Mouse (Mus musculus) ES-Bruce4 (cell line): ENCODE measurements around the gene H1fx. TPM values are rescaled to one million over a fixed set of nuclear protein-coding genes. Genes with fewer than 3 reads are reported as not detected.

Experiments used
- H3K27ac ChIP-seq: 2 replicates; pipeline ENCODE4 v1.5.1; 2012; ENCODE audit warnings: low read length, inconsistent platforms; ENCODE audit not compliant: insufficient read depth
- H3K27me3 ChIP-seq: 2 replicates; pipeline ENCODE4 v1.6.1; 2012; ENCODE audit warnings: mild to moderate bottlenecking, low read length, inconsistent platforms; ENCODE audit not compliant: control insufficient read depth, poor library complexity, insufficient read depth, severe bottlenecking
- H3K36me3 ChIP-seq: 2 replicates; pipeline ENCODE4 v1.6.1; 2012; ENCODE audit warnings: inconsistent platforms, mild to moderate bottlenecking, low read length, moderate library complexity; ENCODE audit not compliant: control insufficient read depth, poor library complexity, insufficient read depth, severe bottlenecking
- H3K4me1 ChIP-seq: one replicate; pipeline ENCODE4 v1.8.1; 2011; ENCODE audit warnings: low read length; ENCODE audit not compliant: control insufficient read depth, insufficient read depth
- H3K4me3 ChIP-seq: 2 replicates; pipeline ENCODE4 v1.5.1; 2011; ENCODE audit warnings: low read depth, mild to moderate bottlenecking, low read length
- H3K9ac ChIP-seq: 2 replicates; pipeline ENCODE4 v1.6.1; 2012; ENCODE audit warnings: low read depth, mild to moderate bottlenecking, inconsistent platforms; ENCODE audit not compliant: poor library complexity, severe bottlenecking
- H3K9me3 ChIP-seq: replicated peaks from 2 replicates; pipeline ENCODE4 v1.6.1; 2012; ENCODE audit warnings: mild to moderate bottlenecking, low read length, inconsistent platforms; ENCODE audit not compliant: control insufficient read depth, poor library complexity, insufficient read depth, severe bottlenecking
- CTCF ChIP-seq: IDR thresholded peaks from one replicate; pipeline ENCODE4 v1.8.1; 2011; ENCODE audit warnings: low read depth, low read length
- EP300 ChIP-seq: IDR thresholded peaks from 2 replicates; pipeline ENCODE4 v1.6.1; 2011; ENCODE audit warnings: low read depth, low read length; ENCODE audit not compliant: insufficient read depth
- POLR2A ChIP-seq: IDR thresholded peaks from one replicate; pipeline ENCODE4 v1.8.1; 2011; ENCODE audit warnings: low read length; ENCODE audit not compliant: insufficient read depth
- polyA plus RNA-seq: library from polyadenylated mRNA; stranded (reverse); fragments of >200 nt; gene quantifications from 2 replicates; pipeline ENCODE4 v1.2.4, GENCODE M21; 2011; ENCODE audit warnings: low read depth; ENCODE audit not compliant: missing spikeins, insufficient read depth, insufficient read length

H1fx gene
- polyA plus RNA-seq, 1 experiment = 39.0 TPM

- TF ChIP-seq CTCF (no peak), EP300 (no peak), POLR2A (no peak)
- Histone ChIP-seq H3K4me1 (peaks cover 2% of the 10 kb centered on the region), H3K9ac (no peak overlapping the region), H3K4me3 (no peak overlapping the region), H3K27ac (no peak overlapping the region), H3K36me3 (no peaks in the 10 kb centered on the region), H3K27me3 (no peaks in the 10 kb centered on the region), H3K9me3 (no peaks in the 10 kb centered on the region)
Observed at GRCm38 (mm10) chr6:87991886-87992285, 10.4 kb upstream of the H1fx start.

- no peak overlapping the region for H3K9ac ChIP-seq
- H3K4me1 ChIP-seq = peaks cover 2% of the 10 kb centered on the region
- H3K27me3 ChIP-seq = no peaks in the 10 kb centered on the region
- H3K27ac ChIP-seq = no peak overlapping the region
- TF ChIP-seq CTCF (no peak), POLR2A (no peak), EP300 (no peak)
- H3K4me3 ChIP-seq = no peak overlapping the region
- H3K36me3 ChIP-seq = no peaks in the 10 kb centered on the region
- no peaks in the 10 kb centered on the region for H3K9me3 ChIP-seq
Observed at GRCm38 (mm10) chr6:87991216-87991615, 9.8 kb upstream of the H1fx start.

- no peak overlapping the region for H3K27ac ChIP-seq
- H3K4me1 ChIP-seq = no peaks in the 10 kb centered on the region
- peak overlapping the region; percentile 94; the same call in 1 of the 2 replicates for H3K9ac ChIP-seq
- H3K9me3 ChIP-seq = no peaks in the 10 kb centered on the region
- peak overlapping the region; percentile 65 for H3K4me3 ChIP-seq
- H3K27me3 ChIP-seq = no peaks in the 10 kb centered on the region
- TF ChIP-seq POLR2A (no peak), EP300 (no peak), CTCF (no peak)
- no peaks in the 10 kb centered on the region for H3K36me3 ChIP-seq
Observed at GRCm38 (mm10) chr6:87982506-87982905, 1.1 kb upstream of the H1fx start.

- Histone ChIP-seq H3K9ac (peak overlapping the region; percentile 94), H3K9me3 (no peaks in the 10 kb centered on the region), H3K36me3 (no peaks in the 10 kb centered on the region), H3K4me3 (peak overlapping the region; percentile 71), H3K27ac (no peak overlapping the region), H3K4me1 (no peaks in the 10 kb centered on the region), H3K27me3 (no peaks in the 10 kb centered on the region)
- TF ChIP-seq CTCF = no peak
- TF ChIP-seq POLR2A = no peak
- TF ChIP-seq EP300 = no peak
Observed at GRCm38 (mm10) chr6:87981030-87981485, 379 bp downstream of the H1fx start.

GRCm38 (mm10) chr6:87980374-87981029 is 935 bp downstream of the H1fx start:
- TF ChIP-seq CTCF (no peak), EP300 (no peak), POLR2A (no peak)
- Histone ChIP-seq H3K27me3 (no peaks in the 10 kb centered on the region), H3K4me3 (peak overlapping the region; percentile 71), H3K27ac (no peak overlapping the region), H3K9ac (peak overlapping the region; percentile 94), H3K36me3 (no peaks in the 10 kb centered on the region), H3K4me1 (no peaks in the 10 kb centered on the region), H3K9me3 (no peaks in the 10 kb centered on the region)

GRCm38 (mm10) chr6:87979728-87980127 is 1.7 kb downstream of the H1fx start:
- H3K9me3 ChIP-seq = no peaks in the 10 kb centered on the region
- no peak overlapping the region for H3K9ac ChIP-seq
- H3K36me3 ChIP-seq = no peaks in the 10 kb centered on the region
- no peaks in the 10 kb centered on the region for H3K4me1 ChIP-seq
- no peak overlapping the region for H3K27ac ChIP-seq
- no peaks in the 10 kb centered on the region for H3K27me3 ChIP-seq
- no peak for TF ChIP-seq CTCF
- TF ChIP-seq EP300 = no peak
- no peak overlapping the region for H3K4me3 ChIP-seq
